Mouse (Mus musculus): Measurements from ENCODE around the gene Card6. TPM values are rescaled to one million over a fixed set of nuclear protein-coding genes. Genes with fewer than 3 reads are reported as not detected.

The Card6 gene
- polyA plus RNA-seq, 1 experiment: 2.9 TPM

GRCm38 (mm10) chr15:5129111-5129805 lies 20.9 kb upstream of the Card6 start:
- no peak for DNase-seq (ENCODE audit: low spot score)

DNA sequence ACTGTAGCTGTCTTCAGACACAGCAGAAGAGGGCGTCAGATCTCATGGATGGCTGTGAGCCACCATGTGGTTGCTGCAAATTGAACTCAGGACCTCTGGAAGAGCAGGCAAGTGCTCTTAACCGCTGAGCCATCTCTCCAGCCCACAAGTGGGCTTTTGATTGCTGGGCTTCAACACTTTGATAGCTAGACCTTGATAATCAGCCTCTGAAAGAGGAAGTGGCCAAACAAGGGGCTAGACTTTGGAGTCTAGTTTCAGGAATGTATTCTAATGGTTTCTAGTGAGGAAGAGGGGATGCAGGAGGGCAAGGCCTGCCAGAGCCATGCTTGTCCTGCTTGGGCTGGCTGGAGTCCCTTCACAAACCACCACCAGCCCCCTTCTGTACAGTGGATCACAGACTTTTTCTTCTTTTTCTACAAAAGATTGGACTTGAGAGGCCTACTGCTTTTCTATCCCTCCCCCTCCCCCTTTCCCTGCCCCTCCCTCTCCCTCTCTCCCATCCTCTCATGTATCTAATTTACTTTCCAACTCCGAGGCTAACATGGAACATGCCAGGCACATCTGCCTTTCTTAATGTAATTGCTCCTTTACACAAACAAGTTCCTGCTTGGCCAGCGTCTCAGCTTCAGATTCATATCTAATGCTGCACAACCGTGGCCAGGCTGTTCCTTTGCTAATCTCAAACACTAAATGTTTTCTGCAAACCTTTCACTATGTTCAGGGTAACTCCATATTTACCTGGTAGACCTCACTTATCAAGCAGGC lies 20.0 kb upstream of the Card6 start:
- no peak for DNase-seq (ENCODE audit: low spot score)

- no peak for DNase-seq (ENCODE audit: low spot score)
Observed at GRCm38 (mm10) chr15:5127487-5127886, 19.1 kb upstream of the Card6 start.

DNA sequence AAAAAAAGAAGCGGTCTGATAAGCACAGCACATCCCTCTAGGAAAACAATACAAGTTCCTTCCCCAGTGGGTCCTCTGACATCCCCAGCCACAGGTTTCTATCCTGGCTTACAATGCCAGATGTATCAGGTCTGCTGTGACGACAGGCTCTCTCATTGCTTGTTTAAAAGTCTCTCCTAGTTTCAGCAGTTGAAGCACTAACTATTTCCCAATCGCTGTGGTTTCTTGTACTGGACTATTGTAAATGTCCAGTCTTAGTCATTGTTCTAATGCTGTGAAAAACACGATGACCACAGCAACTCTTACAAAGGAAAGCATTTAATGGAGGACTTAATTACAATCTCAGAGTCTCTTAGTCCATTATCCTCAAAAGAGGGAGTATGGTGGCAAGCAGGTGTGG lies 18.1 kb upstream of the Card6 start:
- no peak for DNase-seq (ENCODE audit: low spot score)

DNA sequence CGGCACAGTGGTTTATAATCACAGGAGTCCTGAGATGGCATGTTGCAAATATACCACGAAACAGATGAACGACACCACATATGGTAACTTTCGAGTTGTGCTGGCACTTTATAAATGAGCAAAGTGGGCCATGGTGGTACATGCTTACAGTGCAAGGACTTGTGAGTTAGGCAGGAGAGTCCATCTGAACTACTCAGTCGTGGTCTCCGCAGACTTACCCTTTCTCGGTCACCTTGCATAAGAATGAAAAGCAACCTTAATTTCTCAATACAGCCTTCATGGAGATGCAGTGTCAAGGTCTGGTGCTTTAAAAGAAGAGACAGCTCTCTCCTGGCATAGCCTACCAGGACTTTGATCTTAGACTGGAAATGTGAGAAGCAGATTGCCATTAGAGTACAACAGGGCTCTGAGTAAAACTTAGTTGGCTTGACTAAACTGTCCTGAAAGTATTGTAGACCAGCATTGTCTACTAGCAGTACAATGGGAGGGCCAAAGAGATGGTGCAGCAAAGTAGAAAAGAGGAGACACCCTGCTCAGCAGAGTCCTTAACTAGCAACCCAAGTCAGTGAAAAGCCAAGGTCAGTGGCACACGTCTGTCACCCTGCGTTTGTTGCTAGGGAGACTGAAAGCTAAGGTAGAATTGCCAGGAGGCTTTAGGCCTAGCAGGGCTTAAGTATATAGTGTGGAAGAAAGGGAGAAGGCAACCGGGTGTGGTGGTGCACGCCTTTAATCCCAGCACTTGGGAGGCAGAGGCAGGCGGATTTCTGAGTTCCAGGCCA lies 13.4 kb upstream of the Card6 start:
- DNase-seq (ENCODE audit: low spot score): no peak

DNA sequence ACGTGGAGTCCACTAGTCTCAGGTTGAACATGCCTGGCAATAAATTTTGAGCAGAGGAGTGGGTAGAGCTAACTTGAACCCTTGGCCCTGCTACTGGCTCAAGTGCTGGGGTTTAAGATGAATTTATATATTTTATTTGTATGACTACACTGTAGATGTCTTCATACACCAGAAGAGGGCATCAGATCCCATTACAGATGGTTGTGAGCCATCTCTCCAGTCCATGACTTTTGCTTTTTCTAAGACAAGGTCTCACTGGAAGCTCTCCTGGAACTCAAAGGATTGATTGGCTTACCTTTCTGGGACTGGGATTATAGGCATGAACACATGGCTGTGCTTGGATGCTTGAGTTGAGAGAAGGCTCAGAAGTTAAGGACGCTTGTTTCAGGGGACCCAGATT lies 11.4 kb upstream of the Card6 start:
- no peak for DNase-seq (ENCODE audit: low spot score)

GRCm38 (mm10) chr15:5119192-5119591 lies 10.9 kb upstream of the Card6 start:
- no peak for DNase-seq (ENCODE audit: low spot score)

DNA sequence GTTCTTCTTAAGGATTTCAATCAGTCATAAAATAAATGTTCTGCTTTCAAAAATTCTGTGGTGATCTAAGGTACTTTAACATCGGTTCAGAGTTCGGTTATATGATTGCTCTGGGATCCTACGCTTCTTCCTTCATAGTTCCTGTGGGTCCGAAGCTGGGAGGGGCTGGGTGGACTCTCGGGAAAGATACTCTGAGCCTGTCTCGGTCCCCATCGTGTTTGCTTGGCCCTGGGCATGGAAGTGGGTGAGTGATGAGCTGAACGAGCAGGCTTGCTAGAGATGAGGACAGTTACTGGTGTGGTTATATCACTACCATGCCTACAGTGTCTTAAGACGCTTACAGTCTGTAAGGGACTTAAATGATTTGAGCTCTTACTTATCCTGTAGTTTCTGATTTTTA lies 10.3 kb upstream of the Card6 start:
- no peak for DNase-seq (ENCODE audit: low spot score)

- DNase-seq (ENCODE audit: low spot score): no peak
Observed at GRCm38 (mm10) chr15:5117031-5117601, 8.8 kb upstream of the Card6 start.

DNA sequence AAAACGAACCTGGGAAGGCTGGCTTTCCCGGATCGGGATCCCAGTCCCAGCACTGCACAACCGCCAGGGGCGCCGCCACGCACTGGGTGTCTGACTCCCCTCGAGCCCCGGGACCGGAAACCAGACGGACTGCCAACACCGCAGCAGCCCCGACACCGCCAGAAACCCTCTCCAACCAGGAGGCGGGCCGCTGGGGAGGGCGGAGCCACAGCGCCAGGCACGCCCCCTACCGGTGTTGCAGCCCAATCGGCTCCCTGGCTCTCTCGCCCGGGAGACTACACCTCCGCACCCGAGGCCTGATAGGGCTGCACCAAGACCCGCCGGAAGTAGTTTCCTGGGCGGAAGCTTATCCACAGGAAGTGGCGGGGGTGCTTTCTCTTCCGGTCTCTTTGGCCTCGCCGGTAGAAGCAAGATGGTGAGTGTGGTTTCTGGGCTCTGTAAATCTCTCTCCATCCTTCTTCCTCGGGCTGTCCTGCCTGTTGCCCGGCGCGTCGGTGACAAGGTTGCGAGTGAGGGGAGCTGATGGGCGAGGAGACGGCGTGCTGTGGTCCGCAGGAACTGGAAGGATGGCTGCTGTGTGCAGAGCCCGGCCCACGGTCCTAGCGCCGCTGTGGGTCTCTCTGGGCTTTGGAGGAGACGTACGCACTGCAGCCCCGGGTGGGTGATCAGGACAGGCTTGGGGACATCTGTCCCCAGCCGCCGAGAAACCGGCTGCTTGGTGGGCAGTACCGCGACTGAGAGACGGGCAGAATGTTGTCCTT lies 8.1 kb upstream of the Card6 start, which contains the start of gene Rpl37:
Gene Rpl37, plus strand, starts transcription at position 376 of the 761 bp plus-strand sequence.
- peak; percentile 99 for DNase-seq (ENCODE audit: low spot score)

- DNase-seq (ENCODE audit: low spot score): no peak
Observed at GRCm38 (mm10) chr15:5115173-5115572, 6.8 kb upstream of the Card6 start.

DNA sequence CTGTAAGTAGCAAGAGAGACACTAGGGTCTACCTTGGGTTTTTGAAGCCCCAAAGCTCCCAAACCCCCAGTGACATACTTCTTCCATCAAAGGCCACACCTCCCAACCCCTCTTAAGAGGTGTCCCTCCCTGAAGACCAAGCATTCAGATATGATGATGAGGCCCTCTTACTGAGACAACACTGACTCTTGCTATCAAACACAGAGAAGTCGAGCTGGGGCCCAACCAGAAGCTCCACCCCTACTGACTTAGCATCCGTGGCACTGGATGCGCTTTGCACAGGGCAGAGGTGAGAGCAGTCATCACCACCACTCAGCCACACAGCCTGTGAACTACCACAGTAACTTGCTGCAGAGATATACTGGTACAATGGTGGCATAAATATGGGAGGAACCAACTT lies 4.3 kb upstream of the Card6 start:
- no peak for DNase-seq (ENCODE audit: low spot score)

- no peak for DNase-seq (ENCODE audit: low spot score)
Observed at GRCm38 (mm10) chr15:5108655-5109040, 309 bp upstream of the Card6 start.

- no peak for DNase-seq (ENCODE audit: low spot score)
Observed at GRCm38 (mm10) chr15:5106293-5106692, 2.0 kb downstream of the Card6 start.

GRCm38 (mm10) chr15:5105891-5106290 lies 2.4 kb downstream of the Card6 start:
- DNase-seq (ENCODE audit: low spot score): no peak

DNA sequence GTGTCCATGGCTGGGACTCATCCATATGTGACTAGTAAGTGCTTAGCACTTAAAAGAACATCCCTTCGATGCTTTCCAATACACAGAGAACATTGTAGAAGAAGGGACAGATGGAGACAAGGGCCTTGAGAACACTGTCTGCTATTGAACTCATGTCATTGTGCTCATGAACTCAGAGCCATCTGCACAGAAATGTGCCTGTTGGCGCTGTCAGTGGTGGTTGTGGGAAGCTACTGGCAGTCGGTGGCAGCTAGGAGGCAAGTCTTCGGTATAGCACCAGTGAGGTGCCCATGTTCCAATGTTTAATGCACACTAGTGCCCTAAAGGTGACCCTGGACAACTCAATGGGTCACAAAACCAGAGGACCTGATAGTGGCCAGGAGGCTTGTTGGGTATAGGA lies 6.0 kb downstream of the Card6 start:
- no peak for DNase-seq (ENCODE audit: low spot score)

- DNase-seq (ENCODE audit: low spot score): no peak
Observed at GRCm38 (mm10) chr15:5097376-5097775, 11.0 kb downstream of the Card6 start.

DNA sequence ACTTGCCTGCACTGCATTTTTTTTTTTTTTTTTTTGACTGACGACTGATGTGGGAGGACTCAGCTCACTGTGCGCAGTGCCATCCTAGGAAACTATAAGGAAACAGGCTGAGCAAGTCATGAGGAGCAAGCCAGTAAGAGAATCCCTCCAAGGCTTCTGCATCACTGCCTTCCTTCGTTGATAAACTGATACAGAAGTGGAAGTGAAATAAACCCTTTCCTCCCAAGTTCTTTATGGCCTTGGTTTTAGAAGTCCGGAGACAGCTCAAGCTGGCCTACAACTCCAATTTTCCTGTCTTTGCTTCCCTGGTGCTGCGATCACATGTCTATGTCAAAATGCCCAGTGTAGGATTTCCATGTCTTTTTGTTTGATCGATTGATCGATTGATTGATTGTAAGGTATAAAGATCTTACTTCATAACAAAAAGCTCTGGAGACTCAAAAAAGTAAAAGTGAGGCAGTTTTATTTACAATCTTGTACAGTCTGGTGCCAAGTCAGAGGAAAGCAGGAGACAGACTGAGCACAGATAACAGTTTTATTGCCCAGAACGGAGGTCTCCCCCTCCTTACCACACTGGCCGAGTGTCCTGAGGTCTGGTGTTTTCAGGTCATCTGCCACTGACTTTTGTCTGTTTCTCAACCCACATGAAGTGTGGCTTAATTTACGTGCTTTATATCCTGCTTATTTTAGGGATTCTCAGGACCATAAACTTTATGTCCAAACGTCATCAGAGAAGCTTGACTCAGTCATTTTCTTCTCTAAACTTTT lies 12.6 kb downstream of the Card6 start:
- no peak for DNase-seq (ENCODE audit: low spot score)

DNA sequence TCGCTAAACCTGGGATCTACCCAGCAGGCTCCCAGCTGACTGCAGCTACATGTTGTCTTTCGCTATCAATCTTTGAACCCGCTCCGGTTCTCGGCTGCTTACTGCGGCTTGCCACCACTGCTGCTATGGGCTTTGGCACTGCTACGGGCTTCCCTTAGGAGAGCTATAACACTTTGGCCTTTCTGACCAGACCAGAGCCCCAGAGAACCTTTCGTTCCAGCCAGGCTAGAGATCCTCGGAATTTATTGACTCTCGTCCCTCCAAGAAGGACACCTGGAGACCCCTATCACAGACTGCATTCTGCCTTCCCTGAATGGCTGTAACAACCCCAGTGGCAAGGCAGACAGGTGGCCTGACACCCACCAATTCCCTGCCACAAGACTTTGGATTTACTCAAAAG lies 18.2 kb downstream of the Card6 start:
- DNase-seq (ENCODE audit: low spot score): no peak

DNA sequence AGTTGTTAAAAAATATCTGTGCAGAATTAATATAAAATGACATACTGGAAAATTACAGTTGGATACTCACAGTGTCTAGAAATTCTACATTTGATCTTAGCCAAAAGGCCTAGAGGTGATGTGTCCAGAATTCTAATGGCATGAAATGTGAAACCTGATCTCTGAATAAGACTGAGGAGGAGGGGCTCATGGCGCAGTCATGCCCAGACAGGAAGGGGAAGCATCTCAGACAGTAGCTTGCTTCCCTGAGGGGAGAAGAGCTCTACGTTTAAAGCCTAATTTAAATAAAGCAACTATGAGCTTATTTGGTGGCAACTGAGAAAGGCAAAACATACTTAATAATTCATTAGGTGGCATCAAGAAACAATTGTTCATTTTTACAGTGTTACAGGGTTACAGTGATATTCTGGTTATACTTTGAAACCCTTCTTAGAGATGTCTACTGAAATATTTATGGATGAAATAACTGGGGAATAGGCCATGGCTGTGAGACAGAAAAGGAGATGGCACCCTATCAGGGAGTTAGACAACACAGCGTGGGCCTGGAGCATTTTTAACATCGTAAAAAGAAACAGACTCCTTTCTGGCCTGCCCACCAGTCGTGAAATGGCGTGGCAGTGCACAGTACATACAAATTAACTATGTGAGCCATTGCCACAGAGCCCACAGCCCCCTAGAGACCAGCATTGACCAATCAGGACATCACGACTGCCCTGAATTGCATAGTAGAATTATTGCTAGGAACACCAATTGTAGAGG lies 19.3 kb downstream of the Card6 start:
- no peak for DNase-seq (ENCODE audit: low spot score)
